Mouse (Mus musculus): ENCODE measurements at regions not wholly inside any gene's neighbourhood (a gene's known extent, or its start where the extent isn't known, plus 50 kb on each side); places are given as distances from the start of the nearest gene placed in this dataset.

GRCm38 (mm10) chr12:25211331-25211730 is 114.4 kb upstream of the Id2 start:
- no peak for DNase-seq (ENCODE audit: inconsistent age in 2 of 2, low spot score in 1 of 2)

- no peak for DNase-seq (ENCODE audit: inconsistent age in 2 of 2, low spot score in 1 of 2)
These were observed 113.7 kb upstream of the Id2 start for GRCm38 (mm10) chr12:25210597-25210996.

- DNase-seq (ENCODE audit: inconsistent age in 2 of 2, low spot score in 1 of 2): no peak
These were observed 112.4 kb upstream of the Id2 start for GRCm38 (mm10) chr12:25209333-25209728.

GRCm38 (mm10) chr12:25208670-25209332 is 111.9 kb upstream of the Id2 start:
- DNase-seq (ENCODE audit: inconsistent age in 2 of 2, low spot score in 1 of 2): peak in 1 of 2 experiments; percentile 29

- DNase-seq (ENCODE audit: inconsistent age in 2 of 2, low spot score in 1 of 2): peak in 1 of 2 experiments; percentile 23
These were observed 106.6 kb upstream of the Id2 start for GRCm38 (mm10) chr12:25203371-25204067.

- peak in 1 of 2 experiments; percentile 82 for DNase-seq (ENCODE audit: inconsistent age in 2 of 2, low spot score in 1 of 2)
These were observed 103.2 kb upstream of the Id2 start for GRCm38 (mm10) chr12:25200161-25200560.

GRCm38 (mm10) chr12:25197757-25198156 is 100.8 kb upstream of the Id2 start:
- no peak for DNase-seq (ENCODE audit: inconsistent age in 2 of 2, low spot score in 1 of 2)

- DNase-seq (ENCODE audit: inconsistent age in 2 of 2, low spot score in 1 of 2): no peak
These were observed 99.1 kb upstream of the Id2 start for GRCm38 (mm10) chr12:25196022-25196421.

- DNase-seq (ENCODE audit: inconsistent age in 2 of 2, low spot score in 1 of 2): no peak
These were observed 95.3 kb upstream of the Id2 start for GRCm38 (mm10) chr12:25192216-25192615.

GRCm38 (mm10) chr12:25190360-25190759 is 93.4 kb upstream of the Id2 start:
- no peak for DNase-seq (ENCODE audit: inconsistent age in 2 of 2, low spot score in 1 of 2)

- DNase-seq (ENCODE audit: inconsistent age in 2 of 2, low spot score in 1 of 2): no peak
These were observed 92.3 kb upstream of the Id2 start for GRCm38 (mm10) chr12:25189174-25189761.

GRCm38 (mm10) chr12:25188556-25188955 is 91.6 kb upstream of the Id2 start:
- no peak for DNase-seq (ENCODE audit: inconsistent age in 2 of 2, low spot score in 1 of 2)

GRCm38 (mm10) chr12:25187216-25187615 is 90.3 kb upstream of the Id2 start:
- no peak for DNase-seq (ENCODE audit: inconsistent age in 2 of 2, low spot score in 1 of 2)

GRCm38 (mm10) chr12:25182680-25183079 is 85.7 kb upstream of the Id2 start:
- DNase-seq (ENCODE audit: inconsistent age in 2 of 2, low spot score in 1 of 2): no peak

- no peak for DNase-seq (ENCODE audit: inconsistent age in 2 of 2, low spot score in 1 of 2)
These were observed 84.4 kb upstream of the Id2 start for GRCm38 (mm10) chr12:25181317-25181716.

- no peak for DNase-seq (ENCODE audit: inconsistent age in 2 of 2, low spot score in 1 of 2)
These were observed 83.9 kb upstream of the Id2 start for GRCm38 (mm10) chr12:25180861-25181260.

GRCm38 (mm10) chr12:25180289-25180688 is 83.3 kb upstream of the Id2 start:
- no peak for DNase-seq (ENCODE audit: inconsistent age in 2 of 2, low spot score in 1 of 2)

- DNase-seq (ENCODE audit: inconsistent age in 2 of 2, low spot score in 1 of 2): no peak
These were observed 81.7 kb upstream of the Id2 start for GRCm38 (mm10) chr12:25178491-25179115.

GRCm38 (mm10) chr12:25177827-25178226 is 80.9 kb upstream of the Id2 start:
- DNase-seq (ENCODE audit: inconsistent age in 2 of 2, low spot score in 1 of 2): no peak

GRCm38 (mm10) chr12:25176565-25176964 is 79.6 kb upstream of the Id2 start:
- DNase-seq (ENCODE audit: inconsistent age in 2 of 2, low spot score in 1 of 2): no peak

- no peak for DNase-seq (ENCODE audit: inconsistent age in 2 of 2, low spot score in 1 of 2)
These were observed 76.1 kb upstream of the Id2 start for GRCm38 (mm10) chr12:25173064-25173463.

GRCm38 (mm10) chr12:25172450-25172849 is 75.5 kb upstream of the Id2 start:
- DNase-seq (ENCODE audit: inconsistent age in 2 of 2, low spot score in 1 of 2): no peak
